Mouse (Mus musculus) leukemia stem cell, adult 10-12 weeks (primary cell): ENCODE measurements around the gene Gstm7. TPM values are rescaled to one million over a fixed set of nuclear protein-coding genes. Genes with fewer than 3 reads are reported as not detected.

Experiments used
- polyA plus RNA-seq: library from polyadenylated mRNA; stranded (reverse); fragments of >175 nt; gene quantifications from 2 replicates; pipeline ENCODE4 v1.2.3, GENCODE M21; 2012; ENCODE audit warnings: low replicate concordance

Gstm7 gene
- 0.51 TPM in 1 of 2 replicates, not detected in the other for polyA plus RNA-seq

DNA sequence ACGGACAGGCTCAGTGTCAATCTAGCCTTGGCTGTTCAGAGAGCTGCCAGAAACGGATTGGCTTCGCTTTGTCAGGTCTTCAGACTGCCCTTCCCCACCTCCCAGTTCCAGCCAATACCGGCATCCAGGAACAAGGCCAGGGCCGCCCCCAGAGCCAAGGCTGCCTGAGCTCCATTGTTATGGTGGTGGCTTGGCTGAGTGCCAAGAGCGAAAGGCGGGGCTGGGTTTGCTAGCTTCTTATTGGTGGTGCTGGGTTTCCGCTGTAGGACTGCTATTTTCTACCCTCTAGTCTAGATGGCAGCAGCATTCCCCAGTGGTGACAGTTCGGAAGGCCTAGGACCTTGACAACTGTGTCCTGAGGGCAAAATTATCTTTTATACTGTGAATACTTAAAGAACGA, at the start of gene Gstm7:
Gene Gstm7 (minus strand): TSS at position 148 of the 400 bp plus-strand sequence.

DNA sequence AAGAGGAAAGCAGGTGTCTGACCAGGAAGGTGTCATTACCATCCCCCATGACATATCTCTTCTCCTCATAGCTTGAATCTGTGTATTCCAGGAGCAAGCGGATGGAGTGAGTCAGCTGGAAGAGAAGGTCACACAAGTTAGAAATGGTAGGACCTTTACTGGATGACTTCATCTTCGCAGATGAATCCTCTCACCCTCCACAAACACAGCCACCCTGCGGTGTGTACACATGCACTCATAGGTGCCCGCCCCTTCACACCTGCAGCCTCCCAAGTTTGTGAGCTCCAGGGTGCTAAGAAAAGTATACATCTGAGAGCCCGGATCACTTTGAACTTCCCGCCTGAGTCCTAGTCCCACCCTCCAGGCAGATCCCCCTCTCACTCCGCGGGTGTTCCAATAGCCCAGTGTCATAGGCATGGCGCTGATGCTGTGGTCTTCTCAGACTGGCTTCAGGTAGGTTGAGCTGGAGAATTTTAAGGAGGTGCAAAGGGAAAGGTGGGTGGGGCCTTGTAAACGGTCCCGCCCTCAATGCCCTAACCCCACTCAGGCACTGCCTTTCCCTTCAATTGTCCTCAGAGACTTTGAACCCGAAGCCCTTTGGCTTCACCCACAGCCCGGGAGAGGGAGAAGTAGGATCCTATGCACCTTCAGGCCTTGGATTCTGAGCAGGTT, 37.2 kb upstream of the Gstm7 start, which contains the start of gene Gstm3:
Gene Gstm3 (minus strand): TSS at position 560 of the 672 bp plus-strand sequence.

DNA sequence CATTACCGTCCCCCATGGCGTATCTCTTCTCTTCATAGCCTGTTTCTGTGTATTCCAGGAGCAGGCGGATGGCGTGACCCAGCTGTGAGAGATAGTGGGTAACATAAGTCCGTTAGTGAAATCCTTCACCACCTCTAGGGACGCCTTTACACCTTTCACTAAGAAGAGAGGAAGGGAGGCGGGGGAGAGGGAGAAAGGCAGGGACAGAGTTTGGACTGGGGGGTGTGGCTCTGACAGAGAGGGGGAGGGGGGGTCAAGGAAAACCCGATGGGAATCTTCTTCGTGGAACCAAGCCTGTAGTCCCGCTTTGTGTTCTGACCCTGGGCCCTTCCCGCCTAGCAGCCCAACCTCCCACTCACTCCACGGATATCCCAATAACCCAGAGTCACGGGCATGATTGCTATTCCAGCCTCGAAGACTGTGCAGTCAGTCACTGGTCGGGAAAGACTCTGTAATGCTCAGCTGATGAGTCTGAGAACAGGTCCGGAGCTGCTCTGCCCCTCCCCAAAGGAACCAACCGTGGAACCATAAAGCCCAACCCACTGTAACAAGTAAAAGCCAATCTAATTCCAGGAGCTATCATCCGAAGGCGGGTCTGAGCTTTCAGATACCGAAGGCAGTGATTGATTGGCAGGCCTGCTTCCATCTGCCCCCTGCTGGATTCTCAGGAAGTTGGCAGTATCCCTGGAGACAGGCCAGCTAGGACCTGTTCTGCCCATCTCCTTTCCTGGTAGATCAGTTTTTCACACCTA, 11.8 kb upstream of the Gstm7 start, which contains the start of gene Gstm6:
Gene Gstm6 (minus strand): TSS at position 511 of the 752 bp plus-strand sequence.

DNA sequence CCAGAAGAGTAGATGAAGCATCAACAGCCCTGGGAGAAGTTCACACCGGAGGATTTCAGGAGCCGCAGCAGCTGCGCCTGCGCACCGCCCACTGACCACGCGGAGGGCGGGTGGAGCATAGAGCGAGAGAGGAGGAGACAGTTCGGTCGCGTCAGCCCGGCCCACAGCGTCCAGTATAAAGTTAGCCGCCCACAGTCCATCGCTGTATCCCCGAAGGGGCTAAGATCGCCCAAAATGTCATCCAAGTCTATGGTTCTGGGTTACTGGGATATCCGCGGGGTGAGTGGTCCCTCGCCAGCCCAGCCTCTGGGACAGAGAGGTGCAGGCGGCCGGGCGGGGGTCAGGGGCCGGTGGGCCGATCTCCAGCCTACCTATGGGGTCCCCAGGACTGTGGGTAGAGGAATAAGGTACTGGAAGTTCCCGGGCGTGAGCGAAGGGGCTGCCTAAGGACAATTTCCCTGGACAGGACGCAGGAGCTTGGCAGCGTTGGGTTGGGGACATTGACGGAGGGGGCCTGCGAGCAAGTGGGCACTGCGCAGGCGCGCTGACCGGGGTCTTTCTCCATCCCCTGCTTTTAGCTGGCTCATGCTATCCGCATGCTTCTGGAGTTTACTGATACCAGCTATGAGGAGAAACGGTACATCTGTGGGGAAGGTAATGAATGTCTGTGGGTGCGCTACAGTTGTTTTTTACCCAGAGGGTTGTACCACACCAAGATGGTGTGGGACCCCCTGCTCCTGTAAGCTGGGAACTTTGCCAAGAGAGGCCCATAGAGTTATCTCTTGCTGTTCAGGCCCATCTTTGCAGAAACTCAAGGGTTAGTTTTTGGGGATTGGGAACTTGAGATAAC, 35.7 kb downstream of the Gstm7 start, which contains the start of gene Gstm5:
Gene Gstm5 (plus strand): TSS at position 102 of the 850 bp plus-strand sequence.

DNA sequence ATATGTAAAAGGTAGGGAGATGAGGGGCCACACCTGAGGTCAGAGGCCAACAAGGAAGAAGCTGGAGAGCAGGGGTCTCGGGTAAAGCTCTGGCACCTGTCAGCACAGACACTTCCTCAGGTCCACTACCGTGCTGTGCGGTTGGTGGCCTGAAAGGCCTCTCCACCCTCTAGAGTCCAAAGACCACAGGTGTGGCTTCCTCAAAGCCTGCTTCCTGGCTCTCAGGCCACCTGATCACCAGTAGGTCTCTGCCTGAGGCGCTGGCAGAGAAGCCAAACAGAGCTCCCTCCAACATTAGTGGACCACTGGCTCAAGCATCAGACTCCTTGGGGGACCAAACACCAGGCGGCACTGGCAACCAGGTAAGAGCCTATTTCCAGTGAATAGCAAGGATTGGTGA, 54.6 kb downstream of the Gstm7 start, which contains the start of gene Eps8l3:
Gene Eps8l3 (plus strand): TSS at position 225 of the 400 bp plus-strand sequence.

Other genes starting within 250 kb of the Gstm7 start
- 7.8 and 12.6 TPM in 2 replicates for gene Ahcyl1, start 235.3 kb downstream of the Gstm7 start, polyA plus RNA-seq
- 4.0 and 4.4 TPM in 2 replicates for gene Csf1, start 171.3 kb downstream of the Gstm7 start, polyA plus RNA-seq
- gene Eps8l3, start 54.6 kb downstream of the Gstm7 start, polyA plus RNA-seq: not detected in 2 replicates
- 2.0 and 4.0 TPM in 2 replicates for gene Gstm5, start 36.0 kb downstream of the Gstm7 start, polyA plus RNA-seq
- not detected in 2 replicates for gene Gstm6, start 11.9 kb upstream of the Gstm7 start, polyA plus RNA-seq
- gene Gstm3, start 37.5 kb upstream of the Gstm7 start, polyA plus RNA-seq: not detected in 2 replicates
- 0.40 TPM in 1 of 2 replicates, not detected in the other for gene Gstm2, start 54.6 kb upstream of the Gstm7 start, polyA plus RNA-seq
- 27.7 and 72.8 TPM in 2 replicates for gene Gstm1, start 86.2 kb upstream of the Gstm7 start, polyA plus RNA-seq
- 0.34 and 0.51 TPM in 2 replicates for gene Gstm4, start 113.1 kb upstream of the Gstm7 start, polyA plus RNA-seq
- gene Ampd2, start 154.8 kb upstream of the Gstm7 start, polyA plus RNA-seq: 64.7 and 77.9 TPM in 2 replicates
- gene Gnat2, start 161.0 kb upstream of the Gstm7 start, polyA plus RNA-seq: 0.16 TPM in 1 of 2 replicates, not detected in the other
- 5.1 and 5.2 TPM in 2 replicates for gene Gnai3, start 214.3 kb upstream of the Gstm7 start, polyA plus RNA-seq
- gene Gpr61, start 223.1 kb upstream of the Gstm7 start, polyA plus RNA-seq: not detected in 2 replicates